Mouse (Mus musculus) embryo, embryonic 11 days (tissue): ENCODE data around the gene Psma7.

Source experiments
- DNase-seq: peaks from one replicate; pipeline ENCODE4 v3.0.0-alpha.2; 2015

Gene Psma7

DNA sequence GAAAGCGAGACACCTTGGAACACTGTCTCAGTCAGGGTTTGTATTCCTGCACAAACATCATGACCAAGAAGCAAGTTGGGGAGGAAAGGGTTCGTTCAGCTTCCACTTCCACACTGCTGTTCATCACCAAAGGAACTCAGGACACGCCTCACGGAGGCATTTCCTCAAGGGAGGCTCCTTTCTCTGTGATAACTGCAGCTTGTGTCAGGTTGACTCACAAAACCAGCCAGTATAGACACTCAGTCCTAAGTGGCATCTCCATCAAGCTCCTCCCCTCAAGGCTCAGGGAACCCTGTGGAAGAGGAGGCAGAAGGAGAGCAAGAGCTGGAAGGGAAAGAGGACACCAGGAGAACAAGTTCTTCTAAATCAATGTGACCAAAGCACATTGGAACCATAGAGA is 43.8 kb downstream of the Psma7 start:
- no peak for DNase-seq

DNA sequence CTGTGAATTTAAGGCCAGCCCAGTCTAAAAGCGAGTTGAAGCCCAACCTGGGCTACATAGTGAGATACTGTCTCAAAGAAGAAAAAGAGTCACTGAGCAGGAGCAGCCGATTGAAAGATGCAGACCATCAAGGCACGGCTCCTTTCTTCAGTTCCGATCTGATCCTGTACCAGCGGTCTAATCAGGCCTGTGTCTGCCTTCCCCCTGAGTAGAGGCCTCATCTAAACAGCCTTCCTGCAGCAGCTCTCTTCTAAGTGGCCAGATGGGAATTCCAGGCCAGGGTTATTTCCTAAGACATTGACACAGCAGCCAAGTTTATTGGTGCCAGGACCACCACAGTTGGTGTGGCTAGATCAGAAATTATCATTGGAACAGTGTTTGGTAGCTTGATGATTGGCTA is 49.2 kb downstream of the Psma7 start:
- DNase-seq, result no peak

- DNase-seq, result no peak
Measured at GRCm38 (mm10) chr2:179989098-179989497, 53.1 kb downstream of the Psma7 start.

DNA sequence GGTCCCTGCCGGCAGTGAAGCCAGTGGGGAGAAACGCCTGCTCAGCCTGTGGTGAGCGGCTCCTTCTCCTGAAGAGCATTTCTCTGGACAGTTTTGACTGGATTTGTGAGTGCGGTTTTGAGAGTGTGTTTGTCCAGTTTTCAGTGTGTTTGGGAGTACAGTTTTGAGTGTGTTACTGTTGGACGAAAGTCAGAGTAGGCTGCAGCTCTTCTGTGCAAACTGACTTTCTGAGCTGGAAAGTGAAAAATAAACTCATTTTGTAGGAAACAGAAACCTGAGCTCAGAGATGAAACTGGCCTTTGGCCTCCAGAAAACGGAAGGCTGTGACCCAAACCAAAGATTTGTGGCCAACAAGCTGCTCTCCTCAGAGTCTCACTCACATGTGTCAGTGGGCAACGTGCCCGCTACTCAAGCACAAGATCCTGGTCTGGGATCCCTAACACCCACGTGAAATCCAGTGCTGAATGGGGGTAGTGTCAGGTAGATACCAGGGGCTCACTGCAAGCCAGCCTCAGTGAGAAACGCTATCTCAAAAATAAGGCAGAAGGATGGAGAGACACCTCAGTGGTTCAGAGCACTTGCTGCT is 55.7 kb downstream of the Psma7 start:
- no peak for DNase-seq
